22 mouse cellular contexts compared by ENCODE assay signal in the genomic region with DNA sequence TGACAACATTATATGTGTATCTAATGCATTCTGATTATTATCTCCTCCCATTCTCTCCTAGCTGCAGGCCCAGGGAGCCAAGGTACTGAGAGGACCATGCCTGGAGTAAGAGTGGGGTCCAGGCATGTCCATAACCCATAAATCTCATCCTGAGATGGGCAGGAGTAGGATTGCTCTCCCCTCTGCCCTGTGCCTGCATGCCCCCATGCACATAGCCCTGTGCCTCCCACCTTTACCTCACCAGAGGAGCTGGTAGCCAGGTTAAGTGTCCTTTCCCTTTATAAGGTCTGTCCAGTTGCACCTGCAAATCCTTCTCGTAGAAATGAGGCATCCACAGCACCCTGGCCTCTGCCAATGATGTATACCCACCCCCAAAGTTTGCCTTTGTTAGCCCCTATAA. TPM values are rescaled to one million over a fixed set of nuclear protein-coding genes. Genes with fewer than 3 reads are reported as not detected.
"Had no signal": no experiment of that assay in that cellular context is flagged by ENCODE, and none has a peak within 500 bp of the region (broad histone marks: within the 10 kb centered on the region; RNA-seq: fewer than 3 reads in every experiment).

No protein-coding gene starts in this region.

- H3K4me3 ChIP-seq: kidney, embryonic 15.5 days; limb, embryonic 15.5 days; liver, embryonic 12.5 days; midbrain, embryonic 12.5 days; stomach, embryonic 15.5 days had no signal

- H3K9me3 ChIP-seq: kidney, embryonic 15.5 days; limb, embryonic 15.5 days; liver, embryonic 12.5 days; midbrain, embryonic 12.5 days; stomach, embryonic 15.5 days had no signal

- H3K27me3 ChIP-seq: kidney, embryonic 15.5 days; limb, embryonic 15.5 days; liver, embryonic 12.5 days; midbrain, embryonic 12.5 days; stomach, embryonic 15.5 days had no signal

- H3K27ac ChIP-seq: kidney, embryonic 15.5 days; limb, embryonic 15.5 days; liver, embryonic 12.5 days; midbrain, embryonic 12.5 days; stomach, embryonic 15.5 days had no signal

- DNase-seq: kidney, adult 2 months; kidney, postnatal 14 days; retina, postnatal 1 day; right cerebral cortex, postnatal 4 days; spleen, adult 18-20 months; thymus, adult 2 months; thymus, postnatal 36 days had no signal

- H3K4me2 ChIP-seq: kidney, embryonic 15.5 days; limb, embryonic 15.5 days; liver, embryonic 12.5 days; midbrain, embryonic 12.5 days; stomach, embryonic 15.5 days had no signal

- H3K4me1 ChIP-seq: kidney, embryonic 15.5 days; limb, embryonic 15.5 days; liver, embryonic 12.5 days; midbrain, embryonic 12.5 days; stomach, embryonic 15.5 days had no signal

- ATAC-seq: intestine, embryonic 16.5 days; liver, embryonic 12.5 days had no signal

- H3K36me3 ChIP-seq: kidney, embryonic 15.5 days; limb, embryonic 15.5 days; liver, embryonic 12.5 days; midbrain, embryonic 12.5 days; stomach, embryonic 15.5 days had no signal

- H3K9ac ChIP-seq: kidney, embryonic 15.5 days; limb, embryonic 15.5 days; liver, embryonic 12.5 days; midbrain, embryonic 12.5 days; stomach, embryonic 15.5 days had no signal

RNA-seq across cellular contexts. Expression of a gene that starts 6.2 kb away (rescaled TPM):
- total RNA-seq: layer of hippocampus, postnatal 25 days; left cerebral cortex, adult 8-10 months; left cerebral cortex, postnatal 25 days had no signal
- polyA plus RNA-seq: intestine, embryonic 16.5 days; kidney, adult 2 months; kidney, embryonic 15.5 days; large intestine, adult 2 months; limb, embryonic 11.5 days; limb, embryonic 15.5 days; liver, embryonic 12.5 days; liver, embryonic 16.5 days; lung, embryonic 16.5 days; midbrain, embryonic 12.5 days; neural tube, embryonic 11.5 days; stomach, embryonic 15.5 days had no signal

RNA-seq across cellular contexts. Expression of a gene that starts 15.0 kb away (rescaled TPM):
- total RNA-seq: layer of hippocampus, postnatal 25 days; left cerebral cortex, adult 8-10 months; left cerebral cortex, postnatal 25 days had no signal
- polyA plus RNA-seq: intestine, embryonic 16.5 days; kidney, adult 2 months; kidney, embryonic 15.5 days; large intestine, adult 2 months; limb, embryonic 11.5 days; limb, embryonic 15.5 days; liver, embryonic 12.5 days; liver, embryonic 16.5 days; lung, embryonic 16.5 days; midbrain, embryonic 12.5 days; neural tube, embryonic 11.5 days; stomach, embryonic 15.5 days; testis, adult 2 months; thymus, adult 2 months had no signal

RNA-seq across cellular contexts. Expression of a gene that starts 18.8 kb away (rescaled TPM):
- total RNA-seq: layer of hippocampus, postnatal 25 days; left cerebral cortex, adult 8-10 months; left cerebral cortex, postnatal 25 days had no signal
- polyA plus RNA-seq: intestine, embryonic 16.5 days; kidney, adult 2 months; kidney, embryonic 15.5 days; large intestine, adult 2 months; limb, embryonic 11.5 days; limb, embryonic 15.5 days; liver, embryonic 12.5 days; liver, embryonic 16.5 days; lung, embryonic 16.5 days; midbrain, embryonic 12.5 days; neural tube, embryonic 11.5 days; stomach, embryonic 15.5 days; testis, adult 2 months; thymus, adult 2 months had no signal

RNA-seq across cellular contexts. Expression of a gene that starts 31.8 kb away (rescaled TPM):
- total RNA-seq: layer of hippocampus, postnatal 25 days; left cerebral cortex, adult 8-10 months; left cerebral cortex, postnatal 25 days had no signal
- polyA plus RNA-seq: intestine, embryonic 16.5 days; kidney, adult 2 months; kidney, embryonic 15.5 days; large intestine, adult 2 months; limb, embryonic 11.5 days; limb, embryonic 15.5 days; liver, embryonic 12.5 days; liver, embryonic 16.5 days; lung, embryonic 16.5 days; midbrain, embryonic 12.5 days; neural tube, embryonic 11.5 days; stomach, embryonic 15.5 days; thymus, adult 2 months had no signal

RNA-seq across cellular contexts. Expression of a gene that starts 34.7 kb away (rescaled TPM):
- total RNA-seq: layer of hippocampus, postnatal 25 days; left cerebral cortex, adult 8-10 months; left cerebral cortex, postnatal 25 days had no signal
- polyA plus RNA-seq: intestine, embryonic 16.5 days; kidney, adult 2 months; kidney, embryonic 15.5 days; large intestine, adult 2 months; limb, embryonic 11.5 days; limb, embryonic 15.5 days; liver, embryonic 12.5 days; liver, embryonic 16.5 days; lung, embryonic 16.5 days; midbrain, embryonic 12.5 days; neural tube, embryonic 11.5 days; stomach, embryonic 15.5 days; testis, adult 2 months; thymus, adult 2 months had no signal
